Mouse (Mus musculus): ENCODE measurements around the gene Rab37.

Gene Rab37

DNA sequence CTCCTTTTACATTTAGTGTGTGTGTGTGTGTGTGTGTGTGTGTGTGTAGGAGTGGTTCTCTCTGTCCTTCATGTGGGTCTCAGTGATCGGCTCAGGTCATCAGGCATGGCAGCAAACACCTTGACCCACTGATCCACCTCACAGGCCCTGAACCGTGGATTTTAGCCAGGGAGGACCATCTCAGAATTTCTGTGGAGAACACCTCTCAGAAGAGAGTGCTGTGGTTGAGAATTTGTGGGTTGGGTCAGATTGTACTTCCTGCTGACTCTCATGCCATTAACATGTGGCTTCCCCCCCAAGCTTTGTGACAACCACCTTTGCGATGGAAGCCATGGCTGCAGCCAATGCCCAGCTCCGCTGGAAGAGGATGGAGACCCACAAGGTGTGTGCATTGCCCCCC is 109.3 kb downstream of the Rab37 start:
- no peak for DNase-seq (ENCODE audit: low read depth)

DNA sequence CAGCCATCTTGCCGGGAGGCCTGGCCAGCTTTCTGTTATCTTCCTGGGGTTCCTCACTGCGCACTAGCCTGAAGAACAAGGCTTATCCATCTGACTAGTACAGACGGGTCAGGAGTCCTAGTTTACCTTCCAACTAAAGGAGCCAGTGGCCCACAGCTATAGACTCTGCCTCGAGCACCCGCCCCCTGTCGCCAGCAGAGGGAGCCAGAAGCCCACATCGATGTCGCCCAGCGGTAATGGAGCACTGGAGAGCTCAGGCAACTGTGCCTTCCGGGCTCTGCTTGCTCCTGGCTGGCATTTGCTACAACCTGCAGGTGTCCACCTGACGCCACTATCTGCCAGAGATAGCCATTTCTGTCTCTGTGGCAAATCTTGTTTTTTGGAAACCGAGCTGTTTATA is 111.1 kb downstream of the Rab37 start:
- DNase-seq (ENCODE audit: low read depth) = peak; percentile 66

DNA sequence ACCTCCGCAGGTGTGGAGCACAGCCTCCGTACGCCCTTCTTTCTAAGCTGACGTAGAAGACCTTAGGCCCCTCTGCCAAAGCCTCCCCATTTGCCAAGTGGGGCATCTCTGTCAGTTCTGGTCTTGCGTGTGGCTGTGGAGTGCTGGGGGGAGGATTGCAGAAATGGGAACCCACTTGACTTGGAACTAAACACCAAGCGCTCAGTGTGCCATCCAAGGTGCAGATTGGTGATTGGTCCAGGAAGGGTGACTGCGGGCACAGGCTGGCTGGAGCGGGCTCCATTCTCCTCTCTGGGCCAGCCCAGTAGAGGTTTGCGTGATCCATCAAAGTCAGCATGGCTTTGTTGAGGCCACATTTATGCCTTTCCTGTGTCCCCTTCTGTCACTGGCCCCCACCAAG is 111.5 kb downstream of the Rab37 start:
- no peak for DNase-seq (ENCODE audit: low read depth)

DNA sequence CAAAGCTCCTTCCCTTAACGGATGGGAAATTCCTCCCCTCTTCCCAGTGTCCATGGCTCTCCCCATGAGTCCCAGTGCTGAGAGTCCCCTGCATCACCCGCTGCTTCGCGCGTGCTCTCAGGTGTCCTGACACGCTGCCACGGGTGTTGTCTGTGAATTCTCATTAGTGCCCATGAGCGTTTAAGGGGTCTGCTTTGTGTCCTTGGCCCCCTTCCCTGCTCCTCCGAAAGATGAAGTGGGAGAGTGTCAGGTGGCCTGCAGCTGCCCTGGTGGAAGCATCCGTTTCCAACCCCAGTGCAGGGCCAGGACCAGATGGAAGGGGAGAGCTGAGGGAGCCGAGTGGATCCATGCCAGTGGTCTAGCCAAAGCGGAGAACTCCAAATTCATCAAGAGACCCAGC is 116.9 kb downstream of the Rab37 start:
- DNase-seq (ENCODE audit: low read depth) = no peak

DNA sequence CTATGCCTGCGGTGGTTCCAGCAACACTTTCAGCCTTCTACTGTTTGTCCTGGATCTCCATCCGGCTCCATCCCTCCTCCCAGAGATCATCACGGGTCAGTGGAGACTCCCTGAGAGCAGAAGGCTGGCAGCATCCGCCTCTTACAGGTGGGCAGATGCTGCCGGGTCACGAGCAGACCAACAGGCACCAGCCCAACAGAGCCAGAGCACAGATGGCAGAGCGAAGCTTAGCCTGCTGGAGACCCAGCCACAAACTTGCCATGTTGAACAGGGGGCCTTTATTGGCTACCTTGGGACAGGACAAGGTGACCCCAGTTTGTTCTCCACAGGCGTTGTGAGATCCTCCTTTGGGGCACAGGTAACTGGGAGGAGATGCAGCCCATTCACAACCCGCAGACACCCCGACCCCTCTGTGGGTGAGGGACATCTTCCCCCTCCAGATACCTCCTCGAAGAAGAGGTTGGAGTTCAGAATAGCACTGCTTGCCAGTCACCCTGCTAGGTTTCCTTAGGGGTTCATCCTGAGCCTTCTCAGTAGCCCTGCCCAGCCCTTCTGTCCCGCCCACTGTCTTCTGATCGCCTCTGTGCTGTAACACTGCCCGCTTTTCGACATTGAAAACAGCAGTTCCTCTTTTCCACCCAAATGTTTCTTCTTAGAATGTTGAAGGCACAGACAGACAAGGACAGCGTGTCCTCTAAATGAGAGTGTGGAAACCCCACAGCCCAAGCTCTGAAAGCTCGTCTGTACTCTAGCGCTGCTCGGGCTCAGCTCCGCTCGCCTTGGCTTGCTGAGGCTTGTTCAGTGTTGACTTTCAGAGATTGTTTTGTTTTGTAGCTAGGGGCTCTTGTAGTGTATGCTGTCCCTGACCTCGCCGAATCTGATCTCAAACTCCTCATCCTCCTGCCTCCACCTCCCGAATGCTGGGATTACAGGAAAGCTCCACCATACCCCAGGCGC is 117.8 kb downstream of the Rab37 start:
- peak; percentile 32 for DNase-seq (ENCODE audit: low read depth)

DNA sequence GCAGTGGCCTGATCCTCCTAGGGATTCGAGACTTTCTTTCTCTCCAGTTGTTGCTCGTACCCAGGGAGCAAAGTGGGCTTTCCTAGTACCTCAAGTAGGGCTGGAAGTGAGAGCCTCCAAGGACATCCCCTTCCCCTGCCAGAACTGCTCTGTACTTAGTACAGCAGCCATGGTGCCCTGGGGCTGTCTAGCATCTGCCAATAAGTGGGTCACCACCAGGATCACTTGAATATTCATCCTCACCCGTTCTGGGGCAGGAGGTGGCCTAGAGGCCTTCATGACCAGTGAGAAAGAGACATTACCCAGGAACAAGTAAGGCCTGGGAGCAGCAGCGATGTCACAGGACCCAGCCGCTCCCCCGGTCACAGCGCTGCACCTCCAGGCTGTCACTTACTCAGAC is 118.7 kb downstream of the Rab37 start:
- no peak for DNase-seq (ENCODE audit: low read depth)
